Mouse (Mus musculus) MEL (cell line): ENCODE data around the gene Rnpepl1. TPM values are rescaled to one million over a fixed set of nuclear protein-coding genes. Genes with fewer than 3 reads are reported as not detected.
A peak's percentile ranks its signal among the peaks of the same experiment; 100 is the strongest.

ENCODE experiments used
- DNase-seq: peaks from one replicate; pipeline ENCODE4 v3.0.0; 2011; ENCODE audit warnings: low read depth, low spot score
- H3K27ac ChIP-seq: 2 replicates; pipeline ENCODE4 v1.5.1; 2012; ENCODE audit warnings: low read depth, mild to moderate bottlenecking, control low read depth, low read length, moderate library complexity; ENCODE audit not compliant: control insufficient read depth
- H3K27me3 ChIP-seq, 2 experiments: fragments of 150-350 bp in 1 of 2; sonication (generic) in 1 of 2; 2 replicates each; pipeline ENCODE4 v1.6.1; 2012; ENCODE audit warnings: low read length in 2 of 2, mild to moderate bottlenecking in 2 of 2, improper control_type of control experiment in 1 of 2, moderate library complexity in 1 of 2; ENCODE audit not compliant: insufficient read depth in 2 of 2, control insufficient read depth in 1 of 2
- H3K36me3 ChIP-seq, 2 experiments: 2 replicates each; pipeline ENCODE4 v1.6.1; 2012 to 2014; ENCODE audit warnings: low read length in 2 of 2, improper control_type of control experiment in 1 of 2, inconsistent platforms in 1 of 2, mild to moderate bottlenecking in 1 of 2; ENCODE audit not compliant: insufficient read depth in 2 of 2, control insufficient read depth in 1 of 2
- H3K4me1 ChIP-seq, 2 experiments: fragments of 150-350 bp in 1 of 2; sonication (generic) in 1 of 2; 2 replicates each; pipeline ENCODE4 v1.6.1; 2012; ENCODE audit warnings: low read length in 2 of 2, improper control_type of control experiment in 1 of 2, mild to moderate bottlenecking in 1 of 2; ENCODE audit not compliant: insufficient read depth in 2 of 2, control insufficient read depth in 1 of 2
- H3K4me3 ChIP-seq, 2 experiments: fragments of 150-350 bp in 1 of 2; sonication (generic) in 1 of 2; 2 replicates each; pipeline ENCODE4 v1.5.1; 2012; ENCODE audit warnings: low read depth in 2 of 2, low read length in 2 of 2, mild to moderate bottlenecking in 2 of 2, moderate library complexity in 2 of 2, control low read depth in 1 of 2, improper control_type of control experiment in 1 of 2; ENCODE audit not compliant: control insufficient read depth in 1 of 2, insufficient read depth in 1 of 2
- H3K79me2 ChIP-seq: 2 replicates; pipeline ENCODE4 v1.6.1; 2012; ENCODE audit warnings: mild to moderate bottlenecking, low read length, moderate library complexity; ENCODE audit not compliant: control insufficient read depth, poor library complexity, insufficient read depth
- H3K9ac ChIP-seq: 2 replicates; pipeline ENCODE4 v1.6.1; 2012; ENCODE audit warnings: low read depth, mild to moderate bottlenecking, control low read depth, low read length, moderate library complexity; ENCODE audit not compliant: control insufficient read depth, poor library complexity, severe bottlenecking
- H3K9me3 ChIP-seq: fragments of 150-350 bp; sonication (generic); replicated peaks from 2 replicates; pipeline ENCODE4 v1.6.1; 2012; ENCODE audit warnings: mild to moderate bottlenecking, low read length, improper control_type of control experiment, moderate library complexity; ENCODE audit not compliant: insufficient read depth
- CHD2 ChIP-seq: IDR thresholded peaks from 2 replicates; pipeline ENCODE4 v1.6.1; 2011; ENCODE audit warnings: low read length, improper control_type of control experiment
- EP300 ChIP-seq, 2 experiments: IDR thresholded peaks; 2 replicates each; pipeline ENCODE4 v1.6.1; 2011; ENCODE audit warnings: improper control_type of control experiment in 2 of 2, low read length in 2 of 2, low read depth in 1 of 2, mild to moderate bottlenecking in 1 of 2
- ETS1 ChIP-seq: IDR thresholded peaks from 2 replicates; pipeline ENCODE4 v1.6.1; 2012; ENCODE audit warnings: low read depth, mild to moderate bottlenecking, inconsistent platforms, low read length, improper control_type of control experiment, moderate library complexity
- HCFC1 ChIP-seq: IDR thresholded peaks from 2 replicates; pipeline ENCODE4 v1.6.1; 2012; ENCODE audit warnings: low read depth, mild to moderate bottlenecking, inconsistent platforms, low read length, improper control_type of control experiment, moderate library complexity
- MAX ChIP-seq: IDR thresholded peaks from 2 replicates; pipeline ENCODE4 v1.6.1; 2011; ENCODE audit warnings: low read length, improper control_type of control experiment
- MYB ChIP-seq: IDR thresholded peaks from 2 replicates; pipeline ENCODE4 v1.6.1; 2011; ENCODE audit warnings: mild to moderate bottlenecking, low read depth, low read length, improper control_type of control experiment
- RAD21 ChIP-seq: IDR thresholded peaks from 2 replicates; pipeline ENCODE4 v1.6.1; 2011; ENCODE audit warnings: mild to moderate bottlenecking, low read depth, low read length, improper control_type of control experiment
- ZNF384 ChIP-seq: IDR thresholded peaks from 2 replicates; pipeline ENCODE4 v1.6.1; 2012; ENCODE audit warnings: low read depth, mild to moderate bottlenecking, inconsistent platforms, low read length, improper control_type of control experiment
- polyA plus RNA-seq, 2 experiments: library from polyadenylated mRNA; stranded (reverse) in 1 of 2; unstranded in 1 of 2; fragments of >175 nt in 1 of 2; fragments of >200 nt in 1 of 2; gene quantifications; 2 replicates each; pipeline versions ENCODE4 v1.2.1 to v1.2.4; 2012; ENCODE audit warnings: low replicate concordance in 2 of 2, low read depth in 1 of 2; ENCODE audit not compliant: insufficient read length in 2 of 2, insufficient read depth in 1 of 2, missing spikeins in 1 of 2
- total RNA-seq: library from RNA; depleted of rRNA; stranded (reverse); fragments of 300-350 nt; gene quantifications from 2 replicates; pipeline ENCODE4 v1.2.3, GENCODE M21; 2012; rRNA removed

The Rnpepl1 gene
- total and polyA plus RNA-seq, 3 experiments: 31.1 to 91.0 TPM; not detected in 1

- Histone ChIP-seq H3K9me3 (no peaks in the 10 kb centered on the region), H3K4me1 (peaks cover 0 to 4% of the 10 kb centered on the region in 2 experiments; a peak in 2 of 4 replicates), H3K4me3 (no peak overlapping the region), H3K36me3 (no peaks in the 10 kb centered on the region), H3K27ac (no peak overlapping the region), H3K9ac (no peak overlapping the region), H3K27me3 (peaks cover 0 to 1% of the 10 kb centered on the region in 2 experiments; a peak in 1 of 4 replicates), H3K79me2 (no peaks in the 10 kb centered on the region)
- DNase-seq: no peak
- peak; percentile 73 for TF ChIP-seq ZNF384
- no peak for TF ChIP-seq ETS1
- TF ChIP-seq HCFC1: no peak
- no peak for TF ChIP-seq CHD2
- TF ChIP-seq EP300 (IDR thresholded peaks at IDR 0.05; ENCODE audit: low read depth in 1 of 2, low read length in 2 of 2): 0 out of 4 replicates have a peak, but pooled peaks of 1 of the 2 experiments have one; percentile 11
- TF ChIP-seq, all 39 proteins: peak for 2
Observed at GRCm38 (mm10) chr1:92971879-92972795, 61.6 kb downstream of the Rnpepl1 start.

- no peak overlapping the region for H3K4me3 ChIP-seq
- H3K9me3 ChIP-seq: no peaks in the 10 kb centered on the region
- H3K27me3 ChIP-seq: peaks cover 0 to 1% of the 10 kb centered on the region in 2 experiments; a peak in 1 of 4 replicates
- H3K79me2 ChIP-seq: no peaks in the 10 kb centered on the region
- peak; percentile 89 for DNase-seq
- peaks cover 0 to 4% of the 10 kb centered on the region in 2 experiments; a peak in 2 of 4 replicates for H3K4me1 ChIP-seq
- TF ChIP-seq MYB (no peak), EP300 (IDR thresholded peaks at IDR 0.05; ENCODE audit: low read depth in 1 of 2, low read length in 2 of 2) (0 out of 4 replicates have a peak, but pooled peaks of 1 of the 2 experiments have one; percentile 47), MAX (no peak), RAD21 (no peak)
- no peak overlapping the region for H3K27ac ChIP-seq
- H3K9ac ChIP-seq: no peak overlapping the region
- H3K36me3 ChIP-seq: no peaks in the 10 kb centered on the region
Observed at GRCm38 (mm10) chr1:92972854-92973253, 62.3 kb downstream of the Rnpepl1 start.

Other genes with a start within 250 kb of the Rnpepl1 start
- 0.16 and 0.23 TPM in 2 replicates for gene Gpc1, start 79.1 kb upstream of the Rnpepl1 start, total RNA-seq
- 1 to 10 TPM in 1 of 2 experiments, not detected in 1; 3.6 TPM for gene Gpc1, start 79.1 kb upstream of the Rnpepl1 start, polyA plus RNA-seq
- gene Ankmy1, start 7.9 kb upstream of the Rnpepl1 start, total RNA-seq: 0.07 TPM in 1 of 2 replicates, not detected in the other
- gene Ankmy1, start 7.9 kb upstream of the Rnpepl1 start, polyA plus RNA-seq: under 1 TPM in 1 of 2 experiments, not detected in 1; 0.08 TPM
- 10.1 and 11.9 TPM in 2 replicates for gene Dusp28, start 3.8 kb upstream of the Rnpepl1 start, total RNA-seq
- 10 to 100 TPM in 1 of 2 experiments, not detected in 1; 12.0 TPM for gene Dusp28, start 3.8 kb upstream of the Rnpepl1 start, polyA plus RNA-seq
- 30.5 and 30.7 TPM in 2 replicates for gene Capn10, start 23.6 kb downstream of the Rnpepl1 start, total RNA-seq
- 10 to 100 TPM in 1 of 2 experiments, not detected in 1; 43.3 TPM for gene Capn10, start 23.6 kb downstream of the Rnpepl1 start, polyA plus RNA-seq
- gene Gpr35, start 40.1 kb downstream of the Rnpepl1 start, total RNA-seq: not detected in 2 replicates
- under 1 TPM in 1 of 2 experiments, not detected in 1; 0.22 TPM for gene Gpr35, start 40.1 kb downstream of the Rnpepl1 start, polyA plus RNA-seq
- gene Aqp12, start 95.6 kb downstream of the Rnpepl1 start, total RNA-seq: not detected in 2 replicates
- gene Aqp12, start 95.6 kb downstream of the Rnpepl1 start, polyA plus RNA-seq: not detected
- not detected in 2 replicates for gene Kif1a, start 191.2 kb downstream of the Rnpepl1 start, total RNA-seq
- gene Kif1a, start 191.2 kb downstream of the Rnpepl1 start, polyA plus RNA-seq: not detected
- gene Agxt, start 224.5 kb downstream of the Rnpepl1 start, total RNA-seq: not detected in 2 replicates
- not detected for gene Agxt, start 224.5 kb downstream of the Rnpepl1 start, polyA plus RNA-seq